Mouse (Mus musculus) E14TG2a.4 (cell line): Measurements from ENCODE around the gene Prelid1.

Experiments
- CTCF ChIP-seq: conservative IDR thresholded peaks from 2 replicates; pipeline ENCODE4 v1.5.1; 2014; ENCODE audit warnings: low read length
- POU5F1 ChIP-seq: IDR thresholded peaks from 2 replicates; pipeline ENCODE4 v1.6.1; 2014; ENCODE audit warnings: low read length, borderline replicate concordance

DNA sequence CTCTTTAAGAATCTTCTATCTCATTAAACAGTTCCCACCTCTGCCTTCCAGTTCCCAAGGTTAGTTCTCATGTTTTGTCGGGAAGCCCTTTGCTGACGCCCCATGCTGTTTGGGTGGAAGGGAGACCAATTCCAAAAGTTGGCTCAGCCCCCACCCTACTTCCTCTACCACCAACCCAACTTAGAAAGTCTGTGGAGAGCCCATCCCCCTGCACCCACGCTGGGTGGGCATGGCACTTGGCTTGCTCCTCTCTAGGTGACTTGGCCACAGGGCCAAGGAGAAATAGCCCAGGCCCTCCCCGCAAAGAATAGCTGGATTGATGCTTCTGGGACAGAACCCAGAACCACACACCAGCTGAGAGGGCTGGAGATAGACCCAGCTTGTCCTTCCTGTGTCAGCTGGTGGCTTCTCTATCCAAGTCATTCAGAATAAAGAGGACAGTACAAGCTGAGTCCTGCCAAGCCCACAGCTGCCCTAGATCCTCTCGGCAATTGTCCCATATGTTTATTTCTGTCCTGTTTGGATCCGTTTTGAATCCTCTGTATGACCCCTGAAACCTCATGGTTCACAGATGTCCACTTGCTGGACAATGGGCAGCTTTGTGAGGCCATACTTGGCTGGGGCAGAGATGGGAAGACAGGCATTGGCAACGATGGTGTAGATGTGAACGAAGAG, 50.8 kb downstream of the Prelid1 start:
- TF ChIP-seq CTCF (no peak), POU5F1 (no peak)
